Mouse (Mus musculus) small intestine, adult 2 months (tissue): Measurements from ENCODE around the gene Ntrk3.

ENCODE experiments used
- CTCF ChIP-seq: fragments of 200-500 bp; IDR thresholded peaks from 2 replicates; pipeline ENCODE4 v1.5.1; 2012; ENCODE audit warnings: low read depth, mild to moderate bottlenecking, control low read depth, inconsistent platforms, low read length, moderate library complexity, mixed read lengths; ENCODE audit not compliant: insufficient replicate concordance, insufficient read length; ENCODE audit errors: extremely low read depth
- POLR2A ChIP-seq: fragments of 200-500 bp; IDR thresholded peaks from 2 replicates; pipeline ENCODE4 v1.6.1; 2012; ENCODE audit warnings: low read depth, mild to moderate bottlenecking, control low read depth, inconsistent platforms, low read length, moderate library complexity

DNA sequence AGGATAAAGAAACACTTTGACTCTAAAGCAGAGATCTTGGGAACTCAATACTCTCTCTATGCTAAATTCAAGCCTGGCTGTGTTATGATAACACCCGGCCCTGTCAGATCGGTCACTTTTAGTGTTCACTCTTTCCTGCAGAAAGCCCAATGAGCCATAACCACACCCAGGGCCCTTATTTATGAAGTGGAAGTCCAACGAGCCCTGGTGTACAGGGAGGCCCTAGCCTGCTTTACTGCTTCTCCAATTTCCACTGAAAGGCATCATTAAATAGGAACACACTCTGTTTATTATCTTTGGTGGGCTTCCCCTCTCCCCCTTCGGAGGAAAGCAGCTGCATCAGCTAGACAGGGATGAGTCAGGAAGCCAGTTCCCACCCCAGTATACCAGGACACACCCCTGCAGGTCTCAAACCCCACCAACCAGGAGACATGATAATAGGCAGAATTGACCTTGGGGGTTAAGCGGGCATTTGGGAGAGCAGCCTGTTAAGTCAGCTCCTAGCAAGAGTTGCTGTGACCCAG, 489.6 kb downstream of the Ntrk3 start:
- TF ChIP-seq POLR2A, result no peak
- no peak for TF ChIP-seq CTCF
